Mouse (Mus musculus): ENCODE data around the gene Msantd2. TPM values are rescaled to one million over a fixed set of nuclear protein-coding genes. Genes with fewer than 3 reads are reported as not detected.
A peak's percentile ranks its signal among the peaks of the same experiment; 100 is the strongest.

Msantd2 gene
- polyA plus RNA-seq, 1 experiment from 2014 or later: 20.0 TPM

- H3K4me3 ChIP-seq (ENCODE audit: low read length): peak overlapping the region; percentile 56
- H3K4me1 ChIP-seq (ENCODE audit: insufficient read depth, low read length): peaks cover 18% of the 10 kb centered on the region
- H3K27ac ChIP-seq (ENCODE audit: low read length): no peak overlapping the region
- peak; percentile 67 for ATAC-seq (ENCODE audit: low FRiP score, low TSS enrichment)
- H3K27me3 ChIP-seq (ENCODE audit: insufficient read depth, low read length): peaks cover 89% of the 10 kb centered on the region
- H3K9ac ChIP-seq (replicated peaks; ENCODE audit: low read length): peak overlapping the region; percentile 43; the same call in 1 of the 2 replicates
- H3K4me2 ChIP-seq (replicated peaks; ENCODE audit: low read depth, low read length): peak overlapping the region; percentile 91
- H3K9me3 ChIP-seq (ENCODE audit: low read length): no peaks in the 10 kb centered on the region
- WGBS: under 1% methylated on average over 77 of the region's 81 CpGs
- H3K36me3 ChIP-seq (ENCODE audit: insufficient read depth, low read length): no peaks in the 10 kb centered on the region
Observed at GRCm38 (mm10) chr9:37460043-37460960, 28.8 kb upstream of the Msantd2 start.

DNA sequence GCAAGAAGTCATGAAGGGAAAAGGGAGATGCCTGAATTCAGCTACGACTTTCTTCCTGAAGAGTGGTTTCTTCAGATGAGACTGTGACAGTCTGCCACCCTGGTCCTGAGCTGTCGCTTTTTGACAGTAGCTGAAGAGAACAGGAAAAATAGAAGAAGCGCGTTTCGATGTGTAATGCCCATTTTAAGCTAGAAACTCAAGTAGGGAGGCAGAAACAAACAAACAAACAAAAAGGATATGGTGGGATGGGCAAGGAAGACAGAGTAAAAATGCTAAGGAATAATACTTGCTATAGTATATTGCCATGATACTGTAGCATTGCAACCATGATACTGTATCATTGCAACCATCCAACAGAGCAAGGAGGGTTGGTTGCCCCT lies 28.2 kb upstream of the Msantd2 start:
- peak overlapping the region; percentile 91 for H3K4me2 ChIP-seq (replicated peaks; ENCODE audit: low read depth, low read length)
- H3K9me3 ChIP-seq (ENCODE audit: low read length): no peaks in the 10 kb centered on the region
- no peaks in the 10 kb centered on the region for H3K36me3 ChIP-seq (ENCODE audit: insufficient read depth, low read length)
- no peak overlapping the region for H3K9ac ChIP-seq (replicated peaks; ENCODE audit: low read length)
- H3K27ac ChIP-seq (ENCODE audit: low read length): no peak overlapping the region
- H3K4me1 ChIP-seq (ENCODE audit: insufficient read depth, low read length): peaks cover 21% of the 10 kb centered on the region
- peak overlapping the region; percentile 56 for H3K4me3 ChIP-seq (ENCODE audit: low read length)
- 6% methylated on average over 5 of the region's 5 CpGs for WGBS
- peaks cover 83% of the 10 kb centered on the region for H3K27me3 ChIP-seq (ENCODE audit: insufficient read depth, low read length)
- no peak for ATAC-seq (ENCODE audit: low FRiP score, low TSS enrichment)

DNA sequence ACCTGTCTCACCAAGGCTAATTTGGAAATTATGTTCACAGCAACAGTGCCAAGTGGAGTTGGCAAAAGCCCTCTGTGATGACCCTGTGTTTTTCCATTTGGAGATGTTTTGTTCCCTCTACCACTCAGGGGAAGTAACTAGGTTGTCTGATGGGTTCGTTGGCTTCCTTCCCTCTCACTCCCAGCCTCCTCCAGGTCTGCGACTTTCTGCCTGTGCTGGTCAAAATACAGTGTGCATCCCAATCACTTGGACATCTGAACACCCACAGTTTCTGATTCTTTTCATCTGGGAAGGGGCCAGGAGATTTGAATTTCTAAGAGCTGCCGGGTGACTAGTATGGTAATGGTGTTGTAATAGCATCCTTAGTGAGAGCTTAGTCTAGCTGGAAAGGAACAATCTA lies 27.5 kb upstream of the Msantd2 start:
- Histone ChIP-seq H3K27ac (ENCODE audit: low read length) (no peak overlapping the region), H3K9ac (replicated peaks; ENCODE audit: low read length) (no peak overlapping the region), H3K4me3 (ENCODE audit: low read length) (no peak overlapping the region), H3K4me1 (ENCODE audit: insufficient read depth, low read length) (peaks cover 16% of the 10 kb centered on the region), H3K4me2 (replicated peaks; ENCODE audit: low read depth, low read length) (no peak overlapping the region), H3K27me3 (ENCODE audit: insufficient read depth, low read length) (peaks cover 76% of the 10 kb centered on the region), H3K9me3 (ENCODE audit: low read length) (no peaks in the 10 kb centered on the region), H3K36me3 (ENCODE audit: insufficient read depth, low read length) (no peaks in the 10 kb centered on the region)
- WGBS: 8% methylated on average over 3 of the region's 3 CpGs
- ATAC-seq (ENCODE audit: low FRiP score, low TSS enrichment): no peak

DNA sequence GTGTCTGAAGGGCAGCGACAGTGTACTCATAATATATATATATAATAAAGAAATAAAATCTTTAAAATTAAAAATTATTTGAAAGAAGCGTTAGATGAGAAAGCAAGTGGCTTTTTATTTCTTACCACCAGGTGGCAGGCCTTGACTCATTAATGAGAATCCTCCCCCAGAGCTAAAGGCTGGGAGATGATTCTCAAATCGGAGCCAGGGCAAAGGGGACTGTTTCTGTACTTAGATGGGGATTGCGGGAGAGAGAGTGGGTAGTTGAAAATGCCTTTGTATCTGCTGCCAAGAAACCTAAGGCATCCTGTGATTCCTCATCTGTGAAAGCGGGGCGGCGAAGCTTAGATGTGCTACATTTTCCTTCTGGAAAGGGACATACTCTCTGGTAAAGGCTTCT lies 26.4 kb upstream of the Msantd2 start:
- Histone ChIP-seq H3K4me2 (replicated peaks; ENCODE audit: low read depth, low read length) (no peak overlapping the region), H3K27ac (ENCODE audit: low read length) (no peak overlapping the region), H3K36me3 (ENCODE audit: insufficient read depth, low read length) (no peaks in the 10 kb centered on the region), H3K9me3 (ENCODE audit: low read length) (no peaks in the 10 kb centered on the region), H3K27me3 (ENCODE audit: insufficient read depth, low read length) (peaks cover 64% of the 10 kb centered on the region), H3K4me1 (ENCODE audit: insufficient read depth, low read length) (peaks cover 13% of the 10 kb centered on the region), H3K9ac (replicated peaks; ENCODE audit: low read length) (no peak overlapping the region), H3K4me3 (ENCODE audit: low read length) (no peak overlapping the region)
- ATAC-seq (ENCODE audit: low FRiP score, low TSS enrichment): no peak
- WGBS: 8% methylated on average over 7 of the region's 7 CpGs

- H3K9me3 ChIP-seq (ENCODE audit: low read length): no peaks in the 10 kb centered on the region
- no peaks in the 10 kb centered on the region for H3K36me3 ChIP-seq (ENCODE audit: insufficient read depth, low read length)
- H3K9ac ChIP-seq (replicated peaks; ENCODE audit: low read length): no peak overlapping the region
- H3K4me2 ChIP-seq (replicated peaks; ENCODE audit: low read depth, low read length): no peak overlapping the region
- 56% methylated on average over 3 of the region's 3 CpGs for WGBS
- no peak overlapping the region for H3K4me3 ChIP-seq (ENCODE audit: low read length)
- H3K4me1 ChIP-seq (ENCODE audit: insufficient read depth, low read length): no peaks in the 10 kb centered on the region
- 0 out of 2 replicates have a peak, but pooled peaks have one; percentile 27 for ATAC-seq (ENCODE audit: low FRiP score, low TSS enrichment)
- H3K27ac ChIP-seq (ENCODE audit: low read length): no peak overlapping the region
- H3K27me3 ChIP-seq (ENCODE audit: insufficient read depth, low read length): 0 out of 2 replicates have a peak, but pooled peaks cover 4% of the 10 kb centered on the region
Observed at GRCm38 (mm10) chr9:37473611-37474125, 15.5 kb upstream of the Msantd2 start.

- H3K9ac ChIP-seq (replicated peaks; ENCODE audit: low read length): no peak overlapping the region
- H3K4me3 ChIP-seq (ENCODE audit: low read length): no peak overlapping the region
- no peak overlapping the region for H3K4me2 ChIP-seq (replicated peaks; ENCODE audit: low read depth, low read length)
- no peaks in the 10 kb centered on the region for H3K36me3 ChIP-seq (ENCODE audit: insufficient read depth, low read length)
- H3K27ac ChIP-seq (ENCODE audit: low read length): no peak overlapping the region
- 88% methylated on average over 7 of the region's 7 CpGs for WGBS
- no peaks in the 10 kb centered on the region for H3K9me3 ChIP-seq (ENCODE audit: low read length)
- no peaks in the 10 kb centered on the region for H3K4me1 ChIP-seq (ENCODE audit: insufficient read depth, low read length)
- no peak for ATAC-seq (ENCODE audit: low FRiP score, low TSS enrichment)
- 0 out of 2 replicates have a peak, but pooled peaks cover 4% of the 10 kb centered on the region for H3K27me3 ChIP-seq (ENCODE audit: insufficient read depth, low read length)
Observed at GRCm38 (mm10) chr9:37474923-37475322, 14.2 kb upstream of the Msantd2 start.

GRCm38 (mm10) chr9:37485146-37485545 lies 4.0 kb upstream of the Msantd2 start:
- ATAC-seq (ENCODE audit: low FRiP score, low TSS enrichment): no peak
- 61% methylated on average over 5 of the region's 5 CpGs for WGBS
- no peaks in the 10 kb centered on the region for H3K27me3 ChIP-seq (ENCODE audit: insufficient read depth, low read length)

DNA sequence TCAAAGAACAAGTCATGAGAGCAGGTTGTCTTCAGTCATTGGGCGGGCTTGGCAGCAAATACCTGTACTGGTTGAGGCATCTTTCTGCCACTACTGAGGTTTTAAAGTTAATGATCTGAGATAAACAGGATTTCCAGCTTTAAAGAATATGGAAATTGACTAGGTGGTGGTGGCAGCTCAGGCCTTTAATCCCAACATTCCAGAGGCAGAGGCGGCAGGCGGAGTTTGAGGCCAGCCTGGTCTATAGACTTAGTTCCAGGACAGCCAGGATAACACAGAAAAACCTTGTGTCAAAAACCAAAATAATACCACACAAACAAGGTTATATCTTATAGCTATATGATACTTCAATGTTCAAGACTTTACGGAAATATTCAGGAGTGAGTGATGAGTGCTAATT lies 1.1 kb upstream of the Msantd2 start:
- Histone ChIP-seq H3K27ac (ENCODE audit: low read length) (peak overlapping the region; percentile 99; the same call in 1 of the 2 replicates), H3K9ac (replicated peaks; ENCODE audit: low read length) (peak overlapping the region; percentile 95), H3K4me3 (ENCODE audit: low read length) (peak overlapping the region; percentile 97), H3K9me3 (ENCODE audit: low read length) (no peaks in the 10 kb centered on the region), H3K4me2 (replicated peaks; ENCODE audit: low read depth, low read length) (peak overlapping the region; percentile 73), H3K27me3 (ENCODE audit: insufficient read depth, low read length) (no peaks in the 10 kb centered on the region), H3K4me1 (ENCODE audit: insufficient read depth, low read length) (peaks cover 19% of the 10 kb centered on the region), H3K36me3 (ENCODE audit: insufficient read depth, low read length) (no peaks in the 10 kb centered on the region)
- WGBS: 37% methylated on average over 4 of the region's 4 CpGs
- no peak for ATAC-seq (ENCODE audit: low FRiP score, low TSS enrichment)

More at GRCm38 (mm10) chr9:37485146-37485545, 4.0 kb upstream of the Msantd2 start:
- Histone ChIP-seq H3K9me3 (ENCODE audit: low read length) (no peaks in the 10 kb centered on the region), H3K27ac (ENCODE audit: low read length) (no peak overlapping the region), H3K4me2 (replicated peaks; ENCODE audit: low read depth, low read length) (no peak overlapping the region), H3K4me3 (ENCODE audit: low read length) (no peak overlapping the region), H3K4me1 (ENCODE audit: insufficient read depth, low read length) (peaks cover 9% of the 10 kb centered on the region), H3K36me3 (ENCODE audit: insufficient read depth, low read length) (no peaks in the 10 kb centered on the region), H3K9ac (replicated peaks; ENCODE audit: low read length) (no peak overlapping the region)

GRCm38 (mm10) chr9:37489446-37490120 lies 464 bp downstream of the Msantd2 start:
- Histone ChIP-seq H3K9ac (replicated peaks; ENCODE audit: low read length) (peak overlapping the region; percentile 95), H3K4me3 (ENCODE audit: low read length) (peak overlapping the region; percentile 97), H3K27me3 (ENCODE audit: insufficient read depth, low read length) (no peaks in the 10 kb centered on the region), H3K4me1 (ENCODE audit: insufficient read depth, low read length) (peaks cover 19% of the 10 kb centered on the region), H3K4me2 (replicated peaks; ENCODE audit: low read depth, low read length) (peak overlapping the region; percentile 73), H3K36me3 (ENCODE audit: insufficient read depth, low read length) (peaks cover 5% of the 10 kb centered on the region; the same call in 1 of the 2 replicates), H3K27ac (ENCODE audit: low read length) (peak overlapping the region; percentile 99), H3K9me3 (ENCODE audit: low read length) (no peaks in the 10 kb centered on the region)
- WGBS: 1% methylated on average over 41 of the region's 75 CpGs
- ATAC-seq (ENCODE audit: low FRiP score, low TSS enrichment): peak; percentile 76

All from kidney, embryonic 16.5 days (tissue).